Mouse (Mus musculus) gastrocnemius, adult 2 months (tissue): ENCODE measurements around the gene Suz12. TPM values are rescaled to one million over a fixed set of nuclear protein-coding genes. Genes with fewer than 3 reads are reported as not detected.
A peak's percentile ranks its signal among the peaks of the same experiment; 100 is the strongest.

Source experiments
- DNase-seq: peaks from one replicate; pipeline ENCODE4 v3.0.0; 2022
- H3K27ac ChIP-seq: fragments of 200-600 bp; 2 replicates; pipeline ENCODE4 v1.8.1; 2022; ENCODE audit warnings: mild to moderate bottlenecking
- H3K4me3 ChIP-seq: fragments of 200-600 bp; 2 replicates; pipeline ENCODE4 v1.8.1; 2022; ENCODE audit warnings: mild to moderate bottlenecking, moderate library complexity
- CTCF ChIP-seq: fragments of 200-600 bp; IDR thresholded peaks from 2 replicates; pipeline ENCODE4 v1.8.1; 2022; ENCODE audit warnings: antibody characterized with exemption, mild to moderate bottlenecking, moderate library complexity
- intact Hi-C: fragments of 180-260 bp; cut with DNase I; formaldehyde crosslinking; loops from one replicate; pipeline ENCODE4 v1.15.1; 2025
- total RNA-seq, 2 experiments: library from RNA; stranded (reverse); gene quantifications; 2 replicates each; pipeline ENCODE4 v1.2.3; 2021

The Suz12 gene
- total RNA-seq, 2 experiments from 2014 or later: 18.6 to 24.2 TPM

DNA sequence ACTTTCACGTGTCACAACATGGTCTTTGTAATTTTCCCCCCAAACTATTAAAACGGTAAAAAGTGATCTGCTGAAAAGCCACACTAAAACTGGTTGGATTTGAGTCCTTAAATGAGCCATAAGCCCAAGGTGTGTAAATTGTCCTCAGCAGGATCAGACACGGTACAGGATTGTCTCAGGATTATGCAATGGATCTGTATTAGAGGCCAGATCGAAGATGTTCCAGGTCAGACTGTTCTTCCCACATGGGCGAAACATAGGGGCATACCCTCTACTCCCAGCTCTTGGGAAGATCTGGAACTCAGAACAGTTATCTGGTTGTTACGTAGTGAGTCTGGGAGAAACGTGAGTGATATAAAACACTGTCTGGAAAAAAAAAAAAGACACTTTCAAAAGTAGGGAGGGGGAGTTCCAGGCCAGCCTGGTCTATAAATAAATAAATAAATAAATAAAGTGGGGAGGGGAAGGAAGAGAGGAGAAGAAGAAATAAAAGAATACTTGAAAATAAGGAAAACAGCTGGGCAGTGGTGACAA lies 88.9 kb downstream of the Suz12 start:
- peak overlapping the region; percentile 94 for H3K27ac ChIP-seq
- TF ChIP-seq CTCF: no peak
- DNase-seq: no peak
- no peak overlapping the region; the same call in 1 of the 2 replicates for H3K4me3 ChIP-seq
- intact Hi-C loops: loop anchor here (5.0 kb wide), 1 partner anchor 40 kb away; no protein-coding TSS in a partner anchor

Other genes starting within 250 kb of the Suz12 start
- 10 to 100 TPM; 30.2 to 31.2 TPM for gene Utp6, start 30.7 kb upstream of the Suz12 start, total RNA-seq
- 1 to 10 TPM; 4.1 to 6.6 TPM for gene Crlf3, start 87.9 kb downstream of the Suz12 start, total RNA-seq
- under 1 TPM; 0.74 to 0.81 TPM for gene Atad5, start 96.3 kb downstream of the Suz12 start, total RNA-seq
- gene Tefm, start 149.1 kb downstream of the Suz12 start, total RNA-seq: 10 to 100 TPM; 18.6 to 24.1 TPM
- 1 to 10 TPM; 4.2 to 4.7 TPM for gene Adap2, start 161.0 kb downstream of the Suz12 start, total RNA-seq
- 1 to 10 TPM; 2.2 to 2.4 TPM for gene Rnf135, start 190.7 kb downstream of the Suz12 start, total RNA-seq
- gene Rhot1, start 215.9 kb downstream of the Suz12 start, total RNA-seq: 10 to 100 TPM; 43.6 to 45.3 TPM